ENCODE assay signal across 9 mouse cellular contexts in the genomic region with DNA sequence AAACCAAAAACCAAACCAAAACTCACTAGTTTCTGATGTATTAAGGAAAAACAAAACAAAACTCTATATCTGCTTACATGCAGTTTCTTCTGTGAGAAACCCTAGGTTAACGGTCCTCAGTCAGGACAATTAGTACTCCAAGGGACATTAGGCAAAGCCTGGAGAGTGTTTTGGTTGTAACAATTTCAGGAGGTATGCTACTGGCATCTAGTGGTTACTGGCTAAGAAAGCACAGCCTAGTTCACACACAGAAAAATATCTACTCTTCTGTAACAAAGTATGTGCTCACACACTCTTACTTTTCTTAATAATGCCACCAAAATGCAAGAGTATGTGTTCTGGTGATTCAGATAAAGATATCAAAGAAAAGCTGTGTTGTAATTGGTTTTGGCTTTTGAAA. TPM values are rescaled to one million over a fixed set of nuclear protein-coding genes. Genes with fewer than 3 reads are reported as not detected.
DNase-seq lines count a peak whose midpoint lies in the region; ATAC-seq and TF ChIP-seq lines count a peak whose summit lies in the region.
"Had no signal": no experiment of that assay in that cellular context is flagged by ENCODE, and none has a peak within 500 bp of the region (broad histone marks: within the 10 kb centered on the region; RNA-seq: fewer than 3 reads in every experiment).

No protein-coding gene starts in this region.

- ATAC-seq in forebrain, embryonic 14.5 days, result no peak

- H3K27me3 ChIP-seq in heart, adult 2 months (ENCODE audit: control insufficient read depth, insufficient read depth, low read length), result no peaks in the 10 kb centered on the region
- H3K27me3 ChIP-seq in CH12.LX (replicated peaks), result peaks cover 4% of the 10 kb centered on the region
- no peaks in the 10 kb centered on the region for H3K27me3 ChIP-seq in forebrain, embryonic 14.5 days (replicated peaks; ENCODE audit: control insufficient read depth, insufficient read depth, low read length)
- no peaks in the 10 kb centered on the region for H3K27me3 ChIP-seq in midbrain, embryonic 10.5 days (ENCODE audit: low read depth, poor library complexity, severe bottlenecking)
- H3K27me3 ChIP-seq: liver, embryonic 13.5 days had no signal

- WGBS in heart, adult 2 months, result 16% methylated on average over 1 of the region's 1 CpGs
- whole genome bisulfite sequencing in forebrain, embryonic 14.5 days, result 11% methylated on average over 1 of the region's 1 CpGs
- WGBS in midbrain, embryonic 10.5 days, result 57% methylated on average over 1 of the region's 1 CpGs

- dilution Hi-C loops in CH12.LX (cut with MboI; ENCODE audit: extremely low pct_ligation_motif_present, extremely low pct_unique_long_range_greater_than_20kb, low sequenced_read_pairs), result no loop called here

- H3K4me2 ChIP-seq in CH12.LX (ENCODE audit: insufficient read depth, low read depth, poor library complexity, severe bottlenecking), result no peak overlapping the region
- peak overlapping the region; percentile 47 for H3K4me2 ChIP-seq in forebrain, embryonic 14.5 days (ENCODE audit: low read length)
- H3K4me2 ChIP-seq: liver, embryonic 13.5 days had no signal

- DNase-seq in heart, adult 2 months, result no peak
- no peak for DNase-seq in heart, adult 9 months (ENCODE audit: low spot score in 2 of 2)
- DNase-seq in CH12.LX (ENCODE audit: extremely low read depth), result no peak
- peak; percentile 67 for DNase-seq in forebrain, embryonic 14.5 days (ENCODE audit: low spot score)
- DNase-seq in midbrain, embryonic 10.5 days (ENCODE audit: low spot score), result no peak
- DNase-seq in urinary bladder, adult 2 months (ENCODE audit: low spot score), result no peak
- no peak for DNase-seq in T-cell, adult 2 months (ENCODE audit: low spot score)
- DNase-seq in kidney, postnatal 4 days, result no peak
- DNase-seq: liver, embryonic 13.5 days had no signal

- peak; percentile 94 for TF ChIP-seq RAD21 in CH12.LX (IDR thresholded peaks at IDR 0.05; ENCODE audit: low read depth, low read length)

- H3K27ac ChIP-seq in heart, adult 2 months, result no peak overlapping the region
- H3K27ac ChIP-seq in CH12.LX (ENCODE audit: insufficient read depth, low read depth), result no peak overlapping the region
- H3K27ac ChIP-seq in forebrain, embryonic 14.5 days (ENCODE audit: low read depth, low read length), result no peak overlapping the region
- no peak overlapping the region for H3K27ac ChIP-seq in midbrain, embryonic 10.5 days (replicated peaks)
- H3K27ac ChIP-seq: liver, embryonic 13.5 days had no signal

- H3K36me3 ChIP-seq in heart, adult 2 months (ENCODE audit: control insufficient read depth, insufficient read depth, low read length), result no peaks in the 10 kb centered on the region
- H3K36me3 ChIP-seq in CH12.LX (replicated peaks in 1 of 2; ENCODE audit: control insufficient read depth in 1 of 2, insufficient read depth in 1 of 2, low read length in 1 of 2), result no peaks in the 10 kb centered on the region
- H3K36me3 ChIP-seq in forebrain, embryonic 14.5 days (ENCODE audit: control insufficient read depth, insufficient read depth, low read length), result peaks cover 22% of the 10 kb centered on the region
- peaks cover 22% of the 10 kb centered on the region for H3K36me3 ChIP-seq in midbrain, embryonic 10.5 days

- intact Hi-C loops in heart, adult 2 months (cut with DNase I), result loop anchor here (1.0 kb wide), 1 partner anchor 30 kb away; no protein-coding TSS in a partner anchor

- no peak overlapping the region for H3K9ac ChIP-seq in heart, adult 2 months (ENCODE audit: low read depth, low read length)
- H3K9ac ChIP-seq in CH12.LX (ENCODE audit: insufficient read depth, low read depth), result no peak overlapping the region
- no peak overlapping the region; the same call in 1 of the 2 replicates for H3K9ac ChIP-seq in forebrain, embryonic 14.5 days (ENCODE audit: low read length)
- H3K9ac ChIP-seq: liver, embryonic 13.5 days had no signal

- H3K4me1 ChIP-seq in heart, adult 2 months (ENCODE audit: control insufficient read depth, insufficient read depth, low read length), result peaks cover 1% of the 10 kb centered on the region; the same call in 1 of the 2 replicates
- H3K4me1 ChIP-seq in CH12.LX (ENCODE audit: control insufficient read depth in 1 of 2, insufficient read depth in 2 of 2), result peaks cover 2 to 12% of the 10 kb centered on the region in 2 experiments
- H3K4me1 ChIP-seq in forebrain, embryonic 14.5 days (ENCODE audit: control insufficient read depth, insufficient read depth, low read length), result peaks cover 7% of the 10 kb centered on the region
- H3K4me1 ChIP-seq in midbrain, embryonic 10.5 days, result peaks cover 17% of the 10 kb centered on the region

- no peaks in the 10 kb centered on the region for H3K79me2 ChIP-seq in heart, adult 2 months (replicated peaks; ENCODE audit: control insufficient read depth, insufficient read depth, low read length)
- no peaks in the 10 kb centered on the region for H3K79me2 ChIP-seq in CH12.LX (replicated peaks; ENCODE audit: control insufficient read depth, extremely low read depth, insufficient read depth, poor library complexity, severe bottlenecking)

- TF ChIP-seq CTCF in heart, adult 2 months (IDR thresholded peaks at IDR 0.05), result peak; percentile 68
- peak; percentile 43 to 91; a peak in 3 of 4 replicates for TF ChIP-seq CTCF in CH12.LX (conservative IDR thresholded peaks at IDR 0.05 in 1 of 2, IDR thresholded peaks at IDR 0.05 in 1 of 2; ENCODE audit: low read depth in 2 of 2, low read length in 2 of 2)

- TF ChIP-seq EP300 in heart, adult 2 months (IDR thresholded peaks at IDR 0.05; ENCODE audit: insufficient read depth, low read depth, low read length), result no peak
- no peak for TF ChIP-seq EP300 in CH12.LX (IDR thresholded peaks at IDR 0.05; ENCODE audit: low read length)

- no peak for TF ChIP-seq POLR2A in heart, adult 2 months (IDR thresholded peaks at IDR 0.05; ENCODE audit: insufficient read depth, low read depth, low read length)
- TF ChIP-seq POLR2A in CH12.LX (IDR thresholded peaks at IDR 0.05; ENCODE audit: low read depth, low read length), result no peak

- no peak overlapping the region for H3K4me3 ChIP-seq in heart, adult 2 months
- no peak overlapping the region for H3K4me3 ChIP-seq in CH12.LX (replicated peaks in 1 of 3; ENCODE audit: low read depth in 2 of 3, low read length in 2 of 3, poor library complexity in 1 of 3)
- H3K4me3 ChIP-seq in forebrain, embryonic 14.5 days (ENCODE audit: low read depth, low read length), result peak overlapping the region; percentile 78
- peak overlapping the region; percentile 80 for H3K4me3 ChIP-seq in midbrain, embryonic 10.5 days
- H3K4me3 ChIP-seq: liver, embryonic 13.5 days had no signal

- in situ Hi-C loops in CH12.LX (cut with MboI; ENCODE audit: low pct_ligation_motif_present, low pct_unique_long_range_greater_than_20kb, low sequenced_read_pairs), result loop anchor here (5.0 kb wide), 1 partner anchor 37 kb away; no protein-coding TSS in a partner anchor

- H3K9me3 ChIP-seq in CH12.LX (replicated peaks; ENCODE audit: low read length), result no peaks in the 10 kb centered on the region
- H3K9me3 ChIP-seq in forebrain, embryonic 14.5 days (replicated peaks; ENCODE audit: control insufficient read depth, low read length), result no peaks in the 10 kb centered on the region
- H3K9me3 ChIP-seq in midbrain, embryonic 10.5 days (replicated peaks), result no peaks in the 10 kb centered on the region
- H3K9me3 ChIP-seq: liver, embryonic 13.5 days had no signal

TF ChIP-seq in CH12.LX, 34 proteins besides CTCF, POLR2A, EP300 and RAD21 (continues in another document):
- no peak for TF ChIP-seq ETS1 (conservative IDR thresholded peaks at IDR 0.05; ENCODE audit: low read depth, low read length)
- TF ChIP-seq BHLHE40 (IDR thresholded peaks at IDR 0.05; ENCODE audit: low read depth, low read length), result no peak
- TF ChIP-seq ZNF384 (IDR thresholded peaks at IDR 0.05; ENCODE audit: low read depth, low read length), result no peak
- TF ChIP-seq HCFC1 (IDR thresholded peaks at IDR 0.05; ENCODE audit: low read depth, low read length), result no peak
- TF ChIP-seq SMC3 (IDR thresholded peaks at IDR 0.05; ENCODE audit: low read depth, low read length), result peak; percentile 65

RNA-seq across cellular contexts. Expression of a gene that starts 1.7 kb away (rescaled TPM):
- under 1 TPM; 0.64 to 0.78 TPM for total RNA-seq in heart, adult 2 months (2021)
- 0.20 and 0.47 TPM in 2 replicates for polyA plus RNA-seq in heart, adult 2 months (2012; rRNA removed)
- 0.55 and 0.89 TPM in 2 replicates for total RNA-seq in CH12.LX (2012; rRNA removed)
- total RNA-seq in CH12.LX (2014; rRNA removed), result 0.30 and 0.36 TPM in 2 replicates
- polyA plus RNA-seq in CH12.LX (2012; ENCODE audit: insufficient read length, low read depth), result 0.20 and 0.40 TPM in 2 replicates
- 10.6 and 12.7 TPM in 2 replicates for polyA plus RNA-seq in forebrain, embryonic 14.5 days (2014; fragmentation: Nextera tagmentation; extraction: Ambion mirVana)
- 6.9 and 8.5 TPM in 2 replicates for polyA plus RNA-seq in midbrain, embryonic 10.5 days (2016; fragmentation: Nextera tagmentation; extraction: Ambion mirVana)
- 0.48 and 0.75 TPM in 2 replicates for polyA plus RNA-seq in urinary bladder, adult 2 months (2012; rRNA removed)

RNA-seq across cellular contexts. Expression of a gene that starts 6.5 kb away (rescaled TPM):
- 1 to 10 TPM; 5.8 to 7.4 TPM for total RNA-seq in heart, adult 2 months (2021)
- 3.3 and 5.5 TPM in 2 replicates for polyA plus RNA-seq in heart, adult 2 months (2012; rRNA removed)
- 1.8 and 2.2 TPM in 2 replicates for total RNA-seq in CH12.LX (2012; rRNA removed)
- 1.5 and 1.8 TPM in 2 replicates for total RNA-seq in CH12.LX (2014; rRNA removed)
- 4.4 and 4.6 TPM in 2 replicates for polyA plus RNA-seq in CH12.LX (2012; ENCODE audit: insufficient read length, low read depth)
- 9.1 and 15.4 TPM in 2 replicates for polyA plus RNA-seq in forebrain, embryonic 14.5 days (2014; fragmentation: Nextera tagmentation; extraction: Ambion mirVana)
- polyA plus RNA-seq in midbrain, embryonic 10.5 days (2016; fragmentation: Nextera tagmentation; extraction: Ambion mirVana), result 8.2 and 8.8 TPM in 2 replicates
- 6.6 and 8.2 TPM in 2 replicates for polyA plus RNA-seq in urinary bladder, adult 2 months (2012; rRNA removed)

RNA-seq across cellular contexts. Expression of a gene that starts 15.7 kb away (rescaled TPM):
- total RNA-seq in heart, adult 2 months (2021), result 10 to 100 TPM; 44.1 to 46.0 TPM
- 14.0 and 29.7 TPM in 2 replicates for polyA plus RNA-seq in heart, adult 2 months (2012; rRNA removed)
- total RNA-seq in CH12.LX (2012; rRNA removed), result 186 and 259 TPM in 2 replicates
- 239 and 242 TPM in 2 replicates for total RNA-seq in CH12.LX (2014; rRNA removed)
- polyA plus RNA-seq in CH12.LX (2012; ENCODE audit: insufficient read length, low read depth), result 204 and 205 TPM in 2 replicates
- 136 and 157 TPM in 2 replicates for polyA plus RNA-seq in forebrain, embryonic 14.5 days (2014; fragmentation: Nextera tagmentation; extraction: Ambion mirVana)
- 283 and 312 TPM in 2 replicates for polyA plus RNA-seq in midbrain, embryonic 10.5 days (2016; fragmentation: Nextera tagmentation; extraction: Ambion mirVana)
- polyA plus RNA-seq in urinary bladder, adult 2 months (2012; rRNA removed), result 76.1 and 88.5 TPM in 2 replicates

RNA-seq across cellular contexts. Expression of a gene that starts 48.1 kb away (rescaled TPM):
- 1 to 10 TPM; 4.3 to 5.1 TPM for total RNA-seq in heart, adult 2 months (2021)
- 3.0 and 4.0 TPM in 2 replicates for polyA plus RNA-seq in heart, adult 2 months (2012; rRNA removed)
- total RNA-seq in CH12.LX (2012; rRNA removed) (15.0 and 16.2 TPM in 2 replicates), CH12.LX (2014; rRNA removed) (10.9 and 12.0 TPM in 2 replicates)
- 14.7 and 15.5 TPM in 2 replicates for polyA plus RNA-seq in CH12.LX (2012; ENCODE audit: insufficient read length, low read depth)
- 12.5 and 18.0 TPM in 2 replicates for polyA plus RNA-seq in forebrain, embryonic 14.5 days (2014; fragmentation: Nextera tagmentation; extraction: Ambion mirVana)
- 16.3 and 19.4 TPM in 2 replicates for polyA plus RNA-seq in midbrain, embryonic 10.5 days (2016; fragmentation: Nextera tagmentation; extraction: Ambion mirVana)
- polyA plus RNA-seq in urinary bladder, adult 2 months (2012; rRNA removed), result 11.8 and 12.6 TPM in 2 replicates

Comparison
In these comparisons a context has a peak if more than half of its experiments do, and no peak if none do; other contexts are left out.
1. H3K4me3 ChIP-seq: peak in forebrain, embryonic 14.5 days (single experiment) and midbrain, embryonic 10.5 days (single experiment); none in heart, adult 2 months (single experiment) and CH12.LX (0 of 3).